Mouse (Mus musculus): ENCODE data around the gene Srgap2.

Gene Srgap2

DNA sequence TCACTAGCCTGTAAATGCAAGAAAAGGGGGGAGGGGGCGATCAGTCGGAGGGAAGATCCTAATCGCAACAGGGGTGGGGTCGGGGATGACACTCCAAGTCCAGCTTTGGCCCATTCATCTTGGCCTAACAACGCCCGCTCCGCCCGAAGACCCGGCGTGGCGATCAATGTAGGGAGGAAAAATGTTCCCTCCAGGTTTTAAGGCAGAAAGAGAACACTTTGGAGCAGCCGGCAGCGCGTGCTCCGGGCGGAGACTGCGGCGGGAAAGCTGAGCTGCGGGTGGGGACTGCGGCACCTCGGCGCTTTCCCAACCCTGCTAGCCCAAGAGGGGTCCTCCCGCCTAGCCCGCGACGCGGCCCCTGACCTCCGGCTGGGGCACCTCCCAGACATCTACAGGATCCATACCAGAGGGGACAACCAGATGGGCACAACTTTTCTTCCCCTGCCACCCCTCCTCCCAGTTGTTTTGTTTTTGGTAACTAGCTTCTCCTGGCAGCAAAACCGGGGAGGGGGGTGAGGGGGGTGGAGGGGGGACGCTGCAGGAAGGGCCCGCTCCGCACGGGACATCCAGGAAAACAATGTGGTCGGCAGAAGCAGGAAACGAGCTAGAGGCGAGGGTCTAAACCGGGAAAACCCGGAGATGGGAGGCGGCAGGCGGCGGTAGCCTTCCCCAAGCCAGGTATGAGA lies 1.4 kb downstream of the Srgap2 start:
- peak; percentile 46 to 64 for DNase-seq

DNA sequence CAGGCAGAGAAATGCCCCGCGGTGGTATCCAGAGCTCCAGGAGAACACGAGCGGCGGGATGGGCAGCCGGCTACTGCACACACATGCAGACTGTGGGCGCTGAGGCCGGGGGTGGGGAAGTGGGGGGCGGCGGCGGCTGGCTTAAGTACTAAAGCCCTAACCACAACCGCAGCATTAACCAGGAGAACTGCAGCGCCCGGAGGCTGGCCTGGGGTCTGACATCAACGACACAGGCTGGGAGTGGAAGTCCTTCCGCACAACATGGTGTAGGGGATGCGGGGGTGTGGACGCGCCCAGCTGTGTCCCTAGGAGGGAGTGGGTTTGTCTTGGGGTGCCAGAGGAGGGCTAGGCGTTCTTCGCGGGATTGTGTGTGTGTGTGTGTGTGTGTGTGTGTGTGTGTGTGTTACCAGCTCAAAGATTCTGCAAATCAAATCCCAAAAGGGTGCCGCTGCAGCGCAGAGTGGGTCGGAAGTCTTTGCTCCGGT lies 2.0 kb downstream of the Srgap2 start:
- DNase-seq: peak; percentile 43 to 63

DNA sequence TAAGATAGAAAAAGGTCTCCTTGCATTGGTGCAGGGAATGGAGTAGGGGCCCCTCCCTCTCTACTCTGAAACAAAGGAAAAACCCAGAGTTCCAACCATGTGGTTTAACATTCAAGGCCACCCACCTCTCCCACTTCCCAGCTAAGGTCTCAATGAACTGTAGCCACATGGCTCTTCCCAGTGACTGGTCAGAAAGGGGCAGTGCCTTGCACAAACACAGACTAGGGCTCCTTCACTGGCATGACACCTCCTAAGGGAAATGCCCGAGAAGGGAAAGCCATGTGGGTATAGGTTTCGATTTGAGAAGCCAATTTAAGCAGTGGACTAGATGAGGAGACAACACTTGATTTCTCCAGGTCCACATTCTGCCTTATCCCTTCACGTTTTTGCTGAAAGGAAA lies 3.4 kb downstream of the Srgap2 start:
- DNase-seq: peak in 1 of 2 experiments; percentile 32

DNA sequence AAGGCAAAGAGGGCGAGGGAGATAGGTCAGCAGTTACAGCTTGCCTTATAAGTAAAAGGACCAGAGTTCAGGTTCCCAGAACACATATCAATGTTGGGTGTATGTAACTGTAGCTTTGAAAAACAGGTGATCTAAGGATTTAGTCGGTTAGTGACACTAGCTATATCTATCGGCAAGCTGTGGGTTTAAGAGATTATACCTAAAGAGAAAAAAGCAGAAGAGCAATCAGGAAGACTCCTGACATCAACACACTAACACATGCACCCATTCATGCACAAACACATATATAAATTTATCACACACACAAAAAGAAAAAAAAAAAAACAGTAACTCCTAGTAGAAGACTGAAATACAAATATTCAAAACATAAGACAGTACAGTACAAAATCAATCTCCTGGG lies 10.6 kb downstream of the Srgap2 start:
- DNase-seq: no peak

DNA sequence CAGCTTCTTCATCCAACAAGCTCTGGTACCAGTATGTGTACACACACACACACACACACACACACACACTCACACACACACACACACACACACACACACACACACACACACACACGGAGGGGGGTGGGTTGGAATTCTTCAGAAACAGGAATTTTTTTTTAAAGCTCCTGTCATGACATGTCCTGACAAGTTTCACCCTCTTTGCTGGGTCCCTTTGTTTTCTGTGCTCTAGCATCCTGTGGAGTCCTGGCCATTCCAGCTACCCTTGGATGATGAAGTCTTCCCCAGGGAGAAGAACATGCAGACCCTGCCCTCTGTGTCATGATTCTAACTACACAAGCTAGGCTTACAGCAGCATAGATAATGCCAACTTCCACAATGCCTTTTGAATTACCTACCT lies 13.0 kb downstream of the Srgap2 start:
- DNase-seq: peak in 1 of 2 experiments; percentile 36

DNA sequence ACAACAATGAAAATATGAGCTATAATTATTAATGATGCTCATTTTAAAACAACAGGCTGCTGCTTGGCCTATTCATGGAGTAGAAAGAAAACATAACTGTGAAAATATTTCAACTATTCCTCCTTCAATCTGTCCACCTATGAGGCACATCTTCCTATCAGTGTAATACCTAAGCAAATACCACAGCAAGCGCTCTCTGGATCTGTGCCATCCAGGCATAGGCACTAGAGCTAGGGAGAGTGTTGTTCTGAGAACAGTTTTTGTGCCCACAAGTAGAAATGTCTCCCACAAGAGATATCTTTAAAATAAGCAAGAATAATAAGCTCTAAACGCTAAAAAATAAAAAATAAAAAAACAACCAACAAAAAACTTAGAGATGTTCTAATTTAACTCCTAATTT lies 14.0 kb downstream of the Srgap2 start:
- DNase-seq: peak in 1 of 2 experiments; percentile 26

DNA sequence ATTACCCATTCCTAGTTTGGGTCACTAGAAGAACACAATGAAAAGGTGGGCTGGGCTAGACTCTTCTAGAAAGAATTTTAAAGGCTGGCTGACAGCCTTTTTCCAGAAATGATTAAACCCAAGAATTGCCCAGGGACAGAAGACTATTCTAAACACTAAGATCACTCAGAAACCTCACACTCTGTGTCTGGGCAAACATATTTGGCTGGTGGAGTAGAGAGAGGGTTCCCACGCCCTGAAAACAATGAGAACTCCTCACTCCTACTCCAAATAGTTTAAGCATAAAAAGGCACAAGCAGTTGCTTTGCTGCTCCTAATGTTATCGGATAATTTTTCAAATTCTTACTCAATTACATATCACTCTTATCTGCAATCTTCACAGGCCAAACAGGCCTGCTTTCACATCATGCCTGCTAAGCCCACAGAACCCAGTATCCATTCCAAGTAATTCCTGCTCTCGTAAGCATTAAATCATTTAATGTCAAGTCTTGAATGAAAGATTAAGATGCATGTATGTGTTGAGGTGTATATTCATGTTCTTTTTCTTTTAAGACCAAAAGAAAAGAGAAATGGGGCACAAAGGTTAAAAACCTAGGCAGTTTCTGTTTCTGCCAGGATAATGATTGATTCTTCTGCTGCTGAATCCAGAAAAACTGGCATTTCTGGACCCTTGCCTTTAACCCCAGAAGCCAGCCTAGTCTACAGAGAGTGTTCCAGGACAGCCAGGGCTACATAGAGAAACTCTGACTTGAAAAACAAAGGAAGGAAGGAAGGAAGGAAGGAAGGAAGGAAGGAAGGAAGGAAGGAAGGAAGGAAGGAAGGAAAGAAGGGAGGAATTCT lies 15.3 kb downstream of the Srgap2 start:
- DNase-seq: peak; percentile 33 to 37

DNA sequence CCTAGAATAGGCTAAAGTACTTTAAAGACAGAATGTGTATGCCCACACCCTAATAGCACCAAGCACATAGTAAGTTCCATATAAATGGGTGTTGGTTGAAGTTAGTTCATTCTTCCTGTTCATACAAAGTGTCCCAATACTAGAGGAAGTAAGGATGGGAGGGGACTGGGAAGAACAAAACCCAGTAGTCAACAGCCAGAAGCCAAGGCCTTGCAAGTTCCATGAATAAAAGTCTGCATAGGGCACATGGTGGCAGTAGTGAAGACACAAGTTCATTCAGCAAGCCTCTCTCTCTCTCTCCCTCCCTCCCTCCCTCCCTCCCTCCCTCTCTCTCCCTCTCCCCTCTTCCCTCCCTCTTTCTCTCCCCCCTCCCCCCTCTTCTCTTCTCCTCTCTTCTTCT lies 16.0 kb downstream of the Srgap2 start:
- DNase-seq: no peak

DNA sequence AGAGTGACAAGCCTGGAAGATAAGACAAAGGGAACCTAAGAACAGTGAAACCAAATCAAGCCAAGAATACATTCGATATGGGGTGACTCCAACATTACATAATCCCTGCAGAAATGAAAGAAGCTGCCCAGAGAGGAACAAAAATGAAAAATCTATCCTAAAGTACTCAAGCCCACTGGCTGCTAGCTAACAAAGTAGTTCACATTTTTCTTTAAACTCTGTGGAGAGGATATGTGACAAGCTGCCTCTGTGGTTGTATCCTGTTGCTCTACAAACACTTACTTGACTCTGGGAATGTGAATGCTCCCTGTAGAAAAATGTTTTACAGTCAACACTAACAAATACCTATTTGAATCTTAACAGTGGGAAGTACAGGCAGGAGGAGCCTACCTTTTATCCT lies 25.5 kb downstream of the Srgap2 start:
- DNase-seq: no peak

DNA sequence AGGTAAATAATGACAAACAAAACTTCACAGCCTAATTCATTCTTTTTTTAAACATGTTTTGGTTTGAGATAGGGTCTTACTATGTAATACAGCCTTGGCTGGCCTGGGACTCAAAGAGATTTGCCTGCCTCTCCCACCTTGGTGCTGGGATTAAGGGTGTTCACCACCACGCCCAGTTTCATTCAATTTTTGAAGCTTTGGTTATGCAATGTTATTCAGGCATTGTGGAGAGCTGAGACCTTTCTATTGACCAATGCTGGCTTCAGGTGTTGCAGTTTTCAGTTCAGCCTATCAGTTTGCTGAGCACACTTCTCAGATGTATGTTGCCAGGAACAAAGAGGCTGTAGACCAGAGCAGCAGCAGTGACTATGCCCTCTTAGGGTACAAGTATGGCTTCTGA lies 28.9 kb downstream of the Srgap2 start:
- no peak for DNase-seq

DNA sequence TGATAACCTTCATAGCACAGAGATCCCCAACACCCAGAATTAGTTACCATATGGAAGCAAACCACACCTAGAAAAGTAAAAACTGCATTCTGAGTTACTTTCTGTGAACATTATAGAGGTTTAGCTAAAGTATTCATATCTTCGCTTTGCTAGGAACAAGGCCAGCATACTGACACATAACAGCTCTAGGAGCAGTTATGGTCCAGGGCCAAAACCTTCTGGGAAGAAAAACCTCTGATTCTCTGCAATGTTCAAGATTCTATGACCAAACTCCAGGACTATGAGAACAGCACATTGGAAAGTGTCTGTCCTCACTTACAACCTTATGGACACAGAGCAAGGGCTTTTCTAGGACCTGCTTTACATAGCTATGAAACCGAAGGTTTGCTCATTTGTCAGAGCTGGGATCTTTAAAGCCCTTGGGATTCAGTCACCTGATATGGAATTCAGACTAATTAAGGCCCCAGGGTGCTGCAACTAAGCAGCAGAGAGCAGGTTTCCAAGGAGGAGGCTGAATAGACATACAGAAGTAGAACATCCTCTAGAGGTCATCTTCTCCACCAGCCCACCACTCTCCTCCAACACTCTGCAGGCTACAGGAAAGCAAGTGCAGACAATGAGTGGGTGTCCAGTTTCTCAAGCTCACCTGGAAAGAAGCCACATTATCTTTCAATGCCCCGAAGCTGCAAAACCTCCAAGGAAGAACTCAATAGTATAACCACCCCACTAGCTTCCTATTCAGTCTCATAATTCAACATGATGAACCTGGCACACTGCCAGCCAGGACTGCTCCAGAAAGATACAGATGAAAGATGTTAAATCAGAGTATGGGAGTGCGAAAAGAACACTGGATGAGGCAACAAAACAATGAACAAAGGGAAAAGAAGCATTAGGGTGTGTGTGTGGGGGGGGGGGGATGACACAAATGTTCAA lies 32.9 kb downstream of the Srgap2 start:
- DNase-seq: peak; percentile 46 to 73

DNA sequence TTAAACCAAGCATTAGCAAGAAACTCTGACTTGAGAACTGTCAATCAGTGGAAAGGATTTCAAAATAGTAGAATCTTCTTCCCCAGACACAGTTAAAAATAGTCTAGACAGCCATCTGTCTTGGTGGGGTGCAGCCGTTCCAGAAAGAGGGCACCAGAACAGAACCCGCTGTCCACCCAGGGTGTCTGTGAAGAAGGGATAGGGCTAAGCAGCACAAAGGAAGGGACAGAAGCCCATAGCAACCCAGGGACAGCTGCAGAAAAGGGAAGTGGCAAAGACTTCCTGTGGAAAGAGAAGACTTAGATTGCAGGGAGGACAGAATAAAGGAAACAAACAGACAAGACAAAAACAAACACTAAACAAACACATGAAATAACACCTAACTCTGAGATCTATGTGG lies 34.8 kb downstream of the Srgap2 start:
- DNase-seq: no peak

DNA sequence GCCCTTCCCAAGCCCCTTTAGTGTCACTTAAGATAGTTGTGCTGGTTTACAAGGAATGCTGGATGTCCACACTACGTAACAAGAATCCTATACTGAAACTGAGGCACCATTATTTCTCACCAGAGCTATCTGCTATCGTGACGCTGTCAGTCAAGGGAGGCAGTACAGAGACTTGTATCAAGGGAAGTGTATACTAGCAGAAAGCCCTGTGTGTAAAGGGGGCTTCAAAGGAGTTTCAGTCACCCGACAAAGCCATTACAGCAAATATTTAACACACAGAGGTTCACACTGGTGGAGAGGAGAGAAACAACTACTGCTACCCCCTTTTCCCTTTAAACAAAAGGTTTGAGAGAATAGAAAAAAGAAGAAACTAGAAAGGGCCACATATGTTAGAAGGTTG lies 35.6 kb downstream of the Srgap2 start:
- DNase-seq: no peak

DNA sequence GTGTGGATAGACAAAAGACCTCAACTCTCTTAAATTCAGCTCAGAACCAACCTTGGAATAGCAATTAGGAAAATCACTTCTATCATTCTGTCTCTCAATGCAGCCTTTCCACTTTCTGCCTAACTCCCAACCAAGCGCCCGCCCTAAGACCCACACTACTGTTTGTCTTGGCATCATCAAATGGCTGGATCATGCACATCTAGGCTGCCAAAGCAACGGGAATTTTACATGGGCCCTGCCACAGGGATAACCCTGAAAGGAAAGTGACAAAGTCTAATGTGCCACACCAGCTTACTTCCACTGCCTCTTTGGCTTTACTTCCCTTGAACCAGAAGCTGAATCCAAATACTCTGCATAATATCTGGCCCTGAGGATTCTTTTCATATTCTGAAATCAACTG lies 37.8 kb downstream of the Srgap2 start:
- DNase-seq: peak; percentile 30 to 56

DNA sequence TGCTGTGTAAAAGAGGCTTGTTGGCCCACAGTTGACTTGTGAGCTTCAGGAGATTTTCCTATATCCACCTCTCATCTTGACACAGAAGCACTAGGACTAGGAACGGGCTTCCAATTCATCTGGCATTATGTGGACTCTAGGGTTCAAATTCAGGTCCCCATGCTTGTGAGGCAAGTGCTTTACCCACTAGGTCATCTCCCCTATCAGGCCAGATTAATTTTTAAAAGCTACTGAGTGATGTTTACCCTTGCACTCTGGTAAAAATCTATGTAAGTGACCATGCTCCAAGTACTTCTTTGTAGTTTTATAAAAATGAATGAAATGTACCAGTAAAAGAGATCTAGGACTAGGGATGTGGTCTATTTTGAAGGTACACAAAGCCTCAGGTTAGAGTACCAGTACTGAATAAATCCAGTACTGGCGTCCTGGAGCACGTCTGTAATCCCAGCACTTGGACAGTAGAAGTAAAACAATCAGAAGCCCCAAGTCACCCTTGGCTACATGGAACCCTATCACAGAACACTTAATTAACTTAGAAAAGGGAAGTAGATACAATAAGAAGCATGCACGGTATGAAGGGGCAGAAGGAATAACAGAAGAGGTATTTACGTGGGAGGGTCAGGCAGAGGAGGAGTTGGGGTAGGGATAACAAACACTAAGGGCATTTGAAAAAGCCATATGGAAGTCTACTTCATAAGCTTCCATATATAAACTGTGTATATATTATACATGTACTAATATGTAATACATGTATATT lies 40.9 kb downstream of the Srgap2 start:
- DNase-seq: no peak

DNA sequence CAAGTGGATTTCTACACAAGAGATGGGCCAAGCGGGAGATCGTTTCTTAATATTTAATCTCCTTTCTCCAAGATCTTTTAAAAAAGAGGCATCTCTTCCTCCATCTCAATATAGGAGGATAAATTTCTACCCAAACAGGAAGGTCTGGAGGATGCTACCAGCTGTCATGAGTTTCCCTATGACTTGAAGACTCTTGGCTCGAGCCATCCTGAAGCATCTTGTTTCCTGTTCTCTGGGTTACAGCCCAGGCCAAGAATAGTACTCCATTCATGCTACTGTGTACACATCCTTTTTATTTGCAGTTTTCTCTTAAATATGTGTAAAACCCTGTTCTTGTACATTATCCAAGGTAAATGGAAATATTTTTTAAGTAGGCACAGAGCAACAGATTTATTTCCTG lies 44.9 kb downstream of the Srgap2 start:
- peak; percentile 24 to 43 for DNase-seq

DNA sequence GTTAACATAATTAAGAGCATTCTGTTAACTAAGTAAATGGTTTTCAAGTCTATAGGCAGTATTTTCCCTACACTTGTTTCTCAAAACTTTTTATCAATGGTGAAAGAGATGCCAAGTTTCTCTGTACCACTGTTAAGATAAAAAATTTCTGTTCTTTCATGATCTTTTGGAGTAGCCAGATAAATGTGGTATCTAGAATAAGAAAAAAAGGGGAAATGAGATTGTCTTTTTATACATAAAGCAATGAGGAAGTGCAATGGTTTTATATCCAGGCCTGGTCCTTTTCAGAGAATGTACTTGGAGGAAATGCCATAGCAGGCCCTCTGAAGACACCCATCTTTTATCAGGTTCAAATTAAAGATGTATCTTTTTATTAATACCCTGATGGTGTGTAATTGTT lies 45.8 kb downstream of the Srgap2 start:
- DNase-seq: no peak

DNA sequence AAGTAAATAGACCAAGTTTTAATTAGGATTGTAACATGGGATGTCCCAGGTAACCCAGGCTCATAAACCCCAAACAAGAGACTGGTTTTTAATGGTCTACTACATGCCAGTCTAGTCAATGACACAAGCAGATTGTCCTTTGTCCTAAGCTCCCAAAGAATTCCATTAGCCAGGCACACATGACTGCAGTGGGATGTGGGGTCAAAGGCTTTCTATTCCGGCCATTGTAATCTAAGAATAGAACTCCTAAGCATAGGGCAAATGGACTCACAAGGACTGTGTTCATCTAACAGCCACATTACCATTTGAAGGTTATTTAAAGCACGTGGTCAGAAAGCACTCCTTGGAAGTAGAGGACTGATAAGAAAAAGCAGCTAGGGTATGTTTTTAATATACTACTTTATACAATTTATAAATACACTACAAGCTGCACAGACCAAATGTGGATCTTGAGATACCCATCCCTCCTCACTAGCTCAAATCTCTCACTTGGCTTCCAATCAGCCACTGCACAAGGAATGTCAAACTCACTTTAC lies 48.3 kb downstream of the Srgap2 start:
- peak; percentile 36 to 52 for DNase-seq

DNA sequence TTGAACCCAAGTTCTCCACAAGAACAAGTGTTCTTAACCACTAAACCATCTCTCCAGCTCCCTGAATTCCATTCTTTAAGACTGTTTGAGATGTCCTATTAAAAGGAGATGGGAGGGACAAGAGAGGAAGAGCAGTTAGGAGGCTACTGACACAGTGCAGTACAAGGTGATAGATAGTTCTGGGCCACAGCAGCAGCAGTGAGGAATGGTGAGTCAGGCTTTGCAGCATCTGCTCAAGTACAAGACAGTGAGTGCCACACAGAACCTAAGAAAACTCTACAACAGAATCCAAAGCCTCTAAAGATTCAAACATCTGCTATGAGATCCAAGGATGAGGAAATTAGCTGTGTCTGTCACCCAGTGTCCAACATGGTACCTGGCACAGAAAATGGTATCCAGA lies 51.8 kb downstream of the Srgap2 start:
- no peak for DNase-seq

DNA sequence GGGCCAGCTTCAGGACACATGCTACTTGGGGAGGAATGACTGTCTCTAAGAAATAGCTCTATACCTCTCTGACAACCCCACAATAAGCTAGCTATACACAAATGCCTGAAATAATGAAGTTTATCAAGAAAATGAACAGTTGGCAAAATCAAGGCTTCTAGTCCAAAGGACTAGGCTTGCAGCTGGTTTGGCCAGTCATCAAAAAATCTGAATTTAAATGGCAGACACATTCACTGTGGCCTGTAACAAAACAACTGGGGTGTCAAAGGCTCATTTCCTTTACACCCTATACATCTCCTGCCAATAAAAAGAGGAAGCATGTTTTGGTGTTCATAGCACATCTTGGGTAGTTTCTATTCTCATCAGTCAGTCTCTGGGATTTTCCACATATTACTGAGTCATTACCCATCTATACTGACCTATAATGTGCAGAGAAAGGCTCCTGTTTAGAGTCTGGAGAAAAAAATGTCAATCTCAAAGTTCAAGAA lies 53.5 kb downstream of the Srgap2 start:
- DNase-seq: no peak

DNA sequence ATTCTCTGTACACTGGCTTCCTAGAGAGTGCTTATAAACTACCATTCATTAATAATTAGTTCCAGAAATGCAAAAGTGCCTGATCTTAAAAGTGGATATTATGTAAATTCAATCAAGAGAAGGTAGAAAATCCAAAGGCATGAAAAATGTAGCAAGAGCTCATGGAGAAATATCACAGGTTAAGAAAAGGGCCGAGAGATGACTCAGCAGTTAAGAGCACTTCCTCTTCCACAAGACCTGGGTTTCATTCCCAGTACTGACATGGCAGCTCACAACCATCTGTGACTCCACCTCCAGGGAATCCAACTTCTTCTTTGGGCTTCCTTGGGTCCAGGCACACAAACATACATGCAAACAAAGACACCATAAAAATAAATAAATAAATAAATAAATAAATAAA lies 56.6 kb downstream of the Srgap2 start:
- no peak for DNase-seq

DNA sequence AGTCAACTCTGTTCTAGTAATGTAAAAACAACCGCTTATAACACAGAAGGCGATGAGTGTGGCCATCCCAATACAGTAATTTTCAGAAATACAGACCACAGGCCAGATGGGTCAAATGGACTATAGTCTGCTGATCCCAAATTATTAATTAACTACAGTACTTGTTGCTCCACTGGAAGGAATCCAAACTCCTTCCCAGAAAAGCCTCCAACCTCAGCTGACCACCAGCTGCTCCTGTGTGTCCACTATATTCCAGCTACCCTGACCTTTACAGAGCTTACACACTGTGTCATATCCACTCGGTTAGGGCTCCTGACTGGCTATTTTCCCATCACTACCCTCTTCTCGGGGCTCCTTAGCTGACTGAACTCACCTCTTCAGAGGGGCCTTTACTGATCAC lies 61.3 kb downstream of the Srgap2 start:
- peak; percentile 39 to 73 for DNase-seq

Data from kidney, postnatal 25 days (tissue).